Mouse (Mus musculus) MEL (cell line): ENCODE results near the gene Mecom. TPM values are rescaled to one million over a fixed set of nuclear protein-coding genes. Genes with fewer than 3 reads are reported as not detected.

Source experiments
- DNase-seq: peaks from one replicate; pipeline ENCODE4 v3.0.0; 2011; ENCODE audit warnings: low read depth, low spot score
- H3K27ac ChIP-seq: 2 replicates; pipeline ENCODE4 v1.5.1; 2012; ENCODE audit warnings: low read depth, mild to moderate bottlenecking, control low read depth, low read length, moderate library complexity; ENCODE audit not compliant: control insufficient read depth
- H3K27me3 ChIP-seq, 2 experiments: fragments of 150-350 bp in 1 of 2; sonication (generic) in 1 of 2; 2 replicates each; pipeline ENCODE4 v1.6.1; 2012; ENCODE audit warnings: low read length in 2 of 2, mild to moderate bottlenecking in 2 of 2, improper control_type of control experiment in 1 of 2, moderate library complexity in 1 of 2; ENCODE audit not compliant: insufficient read depth in 2 of 2, control insufficient read depth in 1 of 2
- H3K36me3 ChIP-seq, 2 experiments: 2 replicates each; pipeline ENCODE4 v1.6.1; 2012 to 2014; ENCODE audit warnings: low read length in 2 of 2, improper control_type of control experiment in 1 of 2, inconsistent platforms in 1 of 2, mild to moderate bottlenecking in 1 of 2; ENCODE audit not compliant: insufficient read depth in 2 of 2, control insufficient read depth in 1 of 2
- H3K4me1 ChIP-seq, 2 experiments: fragments of 150-350 bp in 1 of 2; sonication (generic) in 1 of 2; 2 replicates each; pipeline ENCODE4 v1.6.1; 2012; ENCODE audit warnings: low read length in 2 of 2, improper control_type of control experiment in 1 of 2, mild to moderate bottlenecking in 1 of 2; ENCODE audit not compliant: insufficient read depth in 2 of 2, control insufficient read depth in 1 of 2
- H3K4me3 ChIP-seq, 2 experiments: fragments of 150-350 bp in 1 of 2; sonication (generic) in 1 of 2; 2 replicates each; pipeline ENCODE4 v1.5.1; 2012; ENCODE audit warnings: low read depth in 2 of 2, low read length in 2 of 2, mild to moderate bottlenecking in 2 of 2, moderate library complexity in 2 of 2, control low read depth in 1 of 2, improper control_type of control experiment in 1 of 2; ENCODE audit not compliant: control insufficient read depth in 1 of 2, insufficient read depth in 1 of 2
- H3K79me2 ChIP-seq: 2 replicates; pipeline ENCODE4 v1.6.1; 2012; ENCODE audit warnings: mild to moderate bottlenecking, low read length, moderate library complexity; ENCODE audit not compliant: control insufficient read depth, poor library complexity, insufficient read depth
- H3K9ac ChIP-seq: 2 replicates; pipeline ENCODE4 v1.6.1; 2012; ENCODE audit warnings: low read depth, mild to moderate bottlenecking, control low read depth, low read length, moderate library complexity; ENCODE audit not compliant: control insufficient read depth, poor library complexity, severe bottlenecking
- H3K9me3 ChIP-seq: fragments of 150-350 bp; sonication (generic); replicated peaks from 2 replicates; pipeline ENCODE4 v1.6.1; 2012; ENCODE audit warnings: mild to moderate bottlenecking, low read length, improper control_type of control experiment, moderate library complexity; ENCODE audit not compliant: insufficient read depth
- BHLHE40 ChIP-seq: IDR thresholded peaks from 2 replicates; pipeline ENCODE4 v1.6.1; 2012; ENCODE audit warnings: low read depth, mild to moderate bottlenecking, inconsistent platforms, low read length, improper control_type of control experiment, borderline replicate concordance
- CHD2 ChIP-seq: IDR thresholded peaks from 2 replicates; pipeline ENCODE4 v1.6.1; 2011; ENCODE audit warnings: low read length, improper control_type of control experiment
- CTCF ChIP-seq, 3 experiments: IDR thresholded peaks in 2 of 3; conservative IDR thresholded peaks in 1 of 3; 2 replicates each; pipeline ENCODE4 v1.5.1; 2011 to 2012; ENCODE audit warnings: low read length in 3 of 3, low read depth in 2 of 3, mild to moderate bottlenecking in 2 of 3, improper control_type of control experiment in 1 of 3, inconsistent platforms in 1 of 3, mixed read lengths in 1 of 3, moderate library complexity in 1 of 3; ENCODE audit not compliant: control insufficient read depth in 1 of 3, insufficient read depth in 1 of 3, poor library complexity in 1 of 3, severe bottlenecking in 1 of 3
- ELF1 ChIP-seq: IDR thresholded peaks from 2 replicates; pipeline ENCODE4 v1.6.1; 2014; ENCODE audit warnings: low read depth, mild to moderate bottlenecking, inconsistent platforms, low read length, improper control_type of control experiment, moderate library complexity
- GABPA ChIP-seq: IDR thresholded peaks from 2 replicates; pipeline ENCODE4 v1.6.1; 2012; ENCODE audit warnings: low read depth, mild to moderate bottlenecking, inconsistent platforms, low read length, improper control_type of control experiment, moderate library complexity
- KAT2A ChIP-seq: conservative IDR thresholded peaks from 2 replicates; pipeline ENCODE4 v1.6.1; 2012; ENCODE audit warnings: low read depth, low read length, improper control_type of control experiment, inconsistent platforms
- MAFK ChIP-seq: IDR thresholded peaks from 2 replicates; pipeline ENCODE4 v1.6.1; 2011; ENCODE audit warnings: low read depth, mild to moderate bottlenecking, low read length, improper control_type of control experiment, borderline replicate concordance
- MAZ ChIP-seq: IDR thresholded peaks from 2 replicates; pipeline ENCODE4 v1.6.1; 2012; ENCODE audit warnings: low read depth, mild to moderate bottlenecking, inconsistent platforms, low read length, improper control_type of control experiment
- MEF2A ChIP-seq: IDR thresholded peaks from 2 replicates; pipeline ENCODE4 v1.6.1; 2014; ENCODE audit warnings: low read depth, mild to moderate bottlenecking, inconsistent platforms, low read length, improper control_type of control experiment; ENCODE audit not compliant: poor library complexity, insufficient replicate concordance, severe bottlenecking; ENCODE audit errors: extremely low read depth
- MYB ChIP-seq: IDR thresholded peaks from 2 replicates; pipeline ENCODE4 v1.6.1; 2011; ENCODE audit warnings: mild to moderate bottlenecking, low read depth, low read length, improper control_type of control experiment
- MYC ChIP-seq: IDR thresholded peaks from 2 replicates; pipeline ENCODE4 v1.6.1; 2011; ENCODE audit warnings: low read depth, mild to moderate bottlenecking, low read length, improper control_type of control experiment, moderate library complexity
- NELFE ChIP-seq: IDR thresholded peaks from 2 replicates; pipeline ENCODE4 v1.6.1; 2011; ENCODE audit warnings: low read depth, low read length, improper control_type of control experiment
- NRF1 ChIP-seq: IDR thresholded peaks from 2 replicates; pipeline ENCODE4 v1.6.1; 2014; ENCODE audit warnings: low read depth, mild to moderate bottlenecking, inconsistent platforms, low read length, improper control_type of control experiment, moderate library complexity; ENCODE audit not compliant: poor library complexity, insufficient read depth, severe bottlenecking
- POLR2A ChIP-seq, 2 experiments: IDR thresholded peaks; 2 replicates each; pipeline ENCODE4 v1.6.1; 2011 to 2012; ENCODE audit warnings: low read length in 2 of 2, mild to moderate bottlenecking in 2 of 2, control low read depth in 1 of 2, improper control_type of control experiment in 1 of 2, low read depth in 1 of 2, moderate library complexity in 1 of 2; ENCODE audit not compliant: control insufficient read depth in 1 of 2, insufficient read depth in 1 of 2, poor library complexity in 1 of 2
- POLR2AphosphoS2 ChIP-seq: IDR thresholded peaks from 2 replicates; pipeline ENCODE4 v1.6.1; 2011; ENCODE audit warnings: low read length, improper control_type of control experiment
- RAD21 ChIP-seq: IDR thresholded peaks from 2 replicates; pipeline ENCODE4 v1.6.1; 2011; ENCODE audit warnings: mild to moderate bottlenecking, low read depth, low read length, improper control_type of control experiment
- SIN3A ChIP-seq: IDR thresholded peaks from 2 replicates; pipeline ENCODE4 v1.6.1; 2012; ENCODE audit warnings: low read length, improper control_type of control experiment, inconsistent platforms
- SMC3 ChIP-seq: IDR thresholded peaks from 2 replicates; pipeline ENCODE4 v1.6.1; 2011; ENCODE audit warnings: low read depth, low read length, improper control_type of control experiment
- TBP ChIP-seq: IDR thresholded peaks from 2 replicates; pipeline ENCODE4 v1.8.0; 2011; ENCODE audit warnings: low read depth, low read length, improper control_type of control experiment
- TCF12 ChIP-seq: IDR thresholded peaks from 2 replicates; pipeline ENCODE4 v1.6.1; 2014; ENCODE audit warnings: low read depth, mild to moderate bottlenecking, inconsistent platforms, low read length, improper control_type of control experiment, moderate library complexity
- USF2 ChIP-seq, 2 experiments: IDR thresholded peaks; 2 replicates each; pipeline ENCODE4 v1.6.1; 2011 to 2012; ENCODE audit warnings: improper control_type of control experiment in 2 of 2, low read length in 2 of 2, borderline replicate concordance in 1 of 2, inconsistent platforms in 1 of 2, low read depth in 1 of 2, mild to moderate bottlenecking in 1 of 2; ENCODE audit not compliant: insufficient read depth in 1 of 2
- ZC3H11A ChIP-seq: IDR thresholded peaks from 2 replicates; pipeline ENCODE4 v1.6.1; 2012; ENCODE audit warnings: low read depth, mild to moderate bottlenecking, inconsistent platforms, low read length, improper control_type of control experiment
- ZKSCAN1 ChIP-seq: IDR thresholded peaks from 2 replicates; pipeline ENCODE4 v1.6.1; 2012; ENCODE audit warnings: low read depth, mild to moderate bottlenecking, inconsistent platforms, low read length, improper control_type of control experiment, moderate library complexity
- polyA plus RNA-seq, 2 experiments: library from polyadenylated mRNA; stranded (reverse) in 1 of 2; unstranded in 1 of 2; fragments of >175 nt in 1 of 2; fragments of >200 nt in 1 of 2; gene quantifications; 2 replicates each; pipeline versions ENCODE4 v1.2.1 to v1.2.4; 2012; ENCODE audit warnings: low replicate concordance in 2 of 2, low read depth in 1 of 2; ENCODE audit not compliant: insufficient read length in 2 of 2, insufficient read depth in 1 of 2, missing spikeins in 1 of 2
- total RNA-seq: library from RNA; depleted of rRNA; stranded (reverse); fragments of 300-350 nt; gene quantifications from 2 replicates; pipeline ENCODE4 v1.2.3, GENCODE M21; 2012

Gene Mecom
- total and polyA plus RNA-seq, 3 experiments, result 0.04 TPM; not detected in 2

- TF ChIP-seq BHLHE40, result no peak
- DNase-seq, result no peak
- no peaks in the 10 kb centered on the region for H3K36me3 ChIP-seq
Measured at GRCm38 (mm10) chr3:30016766-30017165, 531.0 kb downstream of the Mecom start.

GRCm38 (mm10) chr3:30014962-30015660 is 532.7 kb downstream of the Mecom start:
- H3K9ac ChIP-seq, result no peak overlapping the region
- H3K79me2 ChIP-seq, result no peaks in the 10 kb centered on the region
- no peak for TF ChIP-seq NELFE
- TF ChIP-seq ZC3H11A, result no peak
- TF ChIP-seq MYC, result no peak
- peak in 2 of 3 experiments; percentile 26 to 33; a peak in 3 of 6 replicates for TF ChIP-seq CTCF (IDR thresholded peaks at IDR 0.05 in 2 of 3, conservative IDR thresholded peaks at IDR 0.05 in 1 of 3; ENCODE audit: control insufficient read depth in 1 of 3, insufficient read depth in 1 of 3, low read depth in 2 of 3, low read length in 3 of 3, poor library complexity in 1 of 3, severe bottlenecking in 1 of 3)
- no peak for TF ChIP-seq TBP
- peak; percentile 36 for TF ChIP-seq SMC3
- no peak for TF ChIP-seq SIN3A
- TF ChIP-seq ZKSCAN1, result no peak
- TF ChIP-seq KAT2A, result no peak
- peak; percentile 25 for TF ChIP-seq RAD21
- TF ChIP-seq MEF2A, result no peak
- TF ChIP-seq, all 39 proteins: peak for 3
- no peaks in the 10 kb centered on the region for H3K36me3 ChIP-seq
- no peaks in the 10 kb centered on the region for H3K27me3 ChIP-seq
- peak; percentile 10 for DNase-seq
- no peaks in the 10 kb centered on the region for H3K4me1 ChIP-seq
- H3K27ac ChIP-seq, result no peak overlapping the region
- H3K4me3 ChIP-seq, result no peak overlapping the region
- no peaks in the 10 kb centered on the region for H3K9me3 ChIP-seq

More at GRCm38 (mm10) chr3:30016766-30017165, 531.0 kb downstream of the Mecom start:
- Histone ChIP-seq H3K79me2 (no peaks in the 10 kb centered on the region), H3K27ac (no peak overlapping the region), H3K9me3 (no peaks in the 10 kb centered on the region), H3K4me3 (no peak overlapping the region), H3K9ac (no peak overlapping the region), H3K4me1 (no peaks in the 10 kb centered on the region), H3K27me3 (no peaks in the 10 kb centered on the region)

GRCm38 (mm10) chr3:30014279-30014678 is 533.5 kb downstream of the Mecom start:
- Histone ChIP-seq H3K27ac (no peak overlapping the region), H3K9me3 (no peaks in the 10 kb centered on the region), H3K4me3 (no peak overlapping the region), H3K36me3 (no peaks in the 10 kb centered on the region), H3K79me2 (no peaks in the 10 kb centered on the region), H3K9ac (no peak overlapping the region), H3K27me3 (no peaks in the 10 kb centered on the region), H3K4me1 (no peaks in the 10 kb centered on the region)
- DNase-seq, result no peak
- no peak for TF ChIP-seq ELF1
- no peak for TF ChIP-seq TBP
- TF ChIP-seq MAFK, result no peak
- TF ChIP-seq TCF12, result no peak
- no peak for TF ChIP-seq POLR2A (IDR thresholded peaks at IDR 0.05; ENCODE audit: control insufficient read depth in 1 of 2, insufficient read depth in 1 of 2, low read depth in 1 of 2, low read length in 2 of 2, poor library complexity in 1 of 2)
- no peak for TF ChIP-seq ZKSCAN1
- no peak for TF ChIP-seq CHD2
- no peak for TF ChIP-seq BHLHE40
- TF ChIP-seq NRF1, result no peak
- no peak for TF ChIP-seq MYC
- TF ChIP-seq GABPA, result no peak
- no peak for TF ChIP-seq POLR2AphosphoS2
- no peak for TF ChIP-seq MYB
- no peak for TF ChIP-seq MAZ
- no peak for TF ChIP-seq USF2 (IDR thresholded peaks at IDR 0.05; ENCODE audit: borderline replicate concordance in 1 of 2, insufficient read depth in 1 of 2, low read depth in 1 of 2, low read length in 2 of 2)
